Mouse (Mus musculus): ENCODE measurements around the gene 4930402K13Rik.
"Not testable (repeated sequence)": the region's sequence is repeated elsewhere in the genome, so short reads cannot be mapped to it uniquely, and the experiment has no call there.

Gene 4930402K13Rik

GRCm38 (mm10) chrX:9104262-9104661 lies at the start of gene 4930402K13Rik:
4930402K13Rik (plus strand) TSS chrX:9104562.
- no peak for DNase-seq (ENCODE audit: low spot score in 2 of 2)

DNA sequence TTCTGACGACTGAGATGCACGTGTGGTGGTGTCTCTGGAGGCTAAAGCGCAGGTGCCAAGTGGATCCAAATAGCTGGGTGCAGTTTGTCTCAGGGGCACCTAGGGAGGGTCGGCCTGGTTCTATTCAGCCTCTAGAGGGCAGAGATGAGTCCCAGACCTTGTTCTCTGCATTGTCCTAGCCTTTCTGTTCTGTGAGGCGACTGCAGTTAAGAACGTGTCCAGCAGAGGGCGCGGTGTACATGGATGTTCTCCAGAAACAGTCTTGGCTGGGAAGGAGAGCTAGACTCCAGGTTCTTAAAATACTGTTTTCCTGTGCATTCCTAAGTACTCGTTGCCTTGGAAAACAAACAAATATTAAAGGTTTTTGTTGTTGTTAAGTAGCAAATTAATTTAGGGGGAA lies 43.4 kb upstream of the 4930402K13Rik start:
- DNase-seq (ENCODE audit: low spot score in 2 of 2), result peak; percentile 62 to 90

DNA sequence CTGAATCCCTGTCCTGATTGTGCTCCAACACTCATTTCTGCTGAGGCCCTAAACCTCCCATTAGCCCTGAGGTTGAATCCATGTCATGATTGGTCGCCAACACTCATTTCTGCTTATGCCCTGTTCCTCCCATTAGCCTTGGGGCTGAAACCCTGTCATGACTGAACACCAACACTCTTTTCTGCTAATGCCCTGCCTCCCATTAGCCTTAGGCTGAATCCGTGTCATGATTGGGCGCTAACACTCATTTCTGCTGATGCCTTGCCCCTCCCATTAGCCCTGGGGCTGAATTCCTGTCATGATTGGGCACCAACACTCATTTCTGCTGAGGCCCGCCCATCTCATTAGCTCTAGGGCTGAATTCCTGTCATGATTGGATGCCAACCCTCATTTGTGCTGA lies 42.3 kb upstream of the 4930402K13Rik start:
- no peak for DNase-seq (ENCODE audit: low spot score in 2 of 2)

- DNase-seq (ENCODE audit: low spot score in 2 of 2), result not testable (repeated sequence)
Measured at GRCm38 (mm10) chrX:9062715-9063114, 41.6 kb upstream of the 4930402K13Rik start, which contains the start of gene Fthl17f. Fthl17f (plus strand) TSS chrX:9063015.

GRCm38 (mm10) chrX:9077699-9078098 lies 26.7 kb upstream of the 4930402K13Rik start:
- peak; percentile 44 to 70 for DNase-seq (ENCODE audit: low spot score in 2 of 2)

DNA sequence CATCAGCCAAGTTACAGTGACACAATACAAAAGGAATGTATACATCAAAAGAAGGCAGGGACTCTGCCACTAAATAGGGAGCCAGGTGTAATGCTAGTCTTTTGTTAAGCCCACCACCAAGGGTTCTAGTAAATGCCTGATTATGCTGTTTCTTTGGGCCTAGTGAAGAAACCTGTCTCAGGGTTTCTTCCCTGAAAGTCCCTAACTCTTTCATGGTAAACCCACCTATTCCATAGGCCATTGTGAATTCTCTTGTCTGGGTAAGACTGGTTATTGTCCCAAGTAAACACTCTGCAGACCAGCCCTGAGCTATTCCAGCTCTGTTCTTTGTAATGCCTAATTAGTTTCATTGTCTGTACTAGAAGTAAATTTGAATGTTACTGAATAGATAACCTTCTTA lies 9.3 kb upstream of the 4930402K13Rik start:
- not testable (repeated sequence) for DNase-seq (ENCODE audit: low spot score in 2 of 2)

GRCm38 (mm10) chrX:9110381-9110780 lies 6.0 kb downstream of the 4930402K13Rik start:
- DNase-seq (ENCODE audit: low spot score in 2 of 2), result no peak

GRCm38 (mm10) chrX:9124928-9125327 lies 20.6 kb downstream of the 4930402K13Rik start:
- no peak for DNase-seq (ENCODE audit: low spot score in 2 of 2)

DNA sequence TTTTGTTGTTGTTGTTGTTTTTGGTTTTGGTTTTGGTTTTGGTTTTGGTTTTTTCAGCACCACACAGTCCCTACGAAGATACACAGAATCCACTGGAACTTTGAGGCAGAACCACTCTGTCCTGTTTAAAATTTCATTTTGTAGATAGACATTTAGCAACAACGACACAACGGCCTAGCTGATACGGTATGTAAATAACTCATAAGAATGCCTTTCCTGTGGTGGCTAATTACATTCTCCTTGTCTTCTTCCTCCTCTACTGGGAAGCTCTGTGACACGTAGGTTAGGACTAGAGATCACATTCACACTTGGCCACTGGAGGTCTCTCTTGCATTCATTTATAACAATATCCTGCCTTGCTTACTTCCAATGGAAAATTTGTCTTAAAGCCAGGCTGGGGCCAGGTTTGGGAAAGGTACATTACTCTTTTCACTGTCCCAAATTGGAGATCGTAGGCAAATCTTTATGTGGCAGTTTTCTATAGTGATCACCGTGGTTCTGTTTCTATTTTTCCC lies 24.0 kb downstream of the 4930402K13Rik start:
- no peak for DNase-seq (ENCODE audit: low spot score in 2 of 2)

DNA sequence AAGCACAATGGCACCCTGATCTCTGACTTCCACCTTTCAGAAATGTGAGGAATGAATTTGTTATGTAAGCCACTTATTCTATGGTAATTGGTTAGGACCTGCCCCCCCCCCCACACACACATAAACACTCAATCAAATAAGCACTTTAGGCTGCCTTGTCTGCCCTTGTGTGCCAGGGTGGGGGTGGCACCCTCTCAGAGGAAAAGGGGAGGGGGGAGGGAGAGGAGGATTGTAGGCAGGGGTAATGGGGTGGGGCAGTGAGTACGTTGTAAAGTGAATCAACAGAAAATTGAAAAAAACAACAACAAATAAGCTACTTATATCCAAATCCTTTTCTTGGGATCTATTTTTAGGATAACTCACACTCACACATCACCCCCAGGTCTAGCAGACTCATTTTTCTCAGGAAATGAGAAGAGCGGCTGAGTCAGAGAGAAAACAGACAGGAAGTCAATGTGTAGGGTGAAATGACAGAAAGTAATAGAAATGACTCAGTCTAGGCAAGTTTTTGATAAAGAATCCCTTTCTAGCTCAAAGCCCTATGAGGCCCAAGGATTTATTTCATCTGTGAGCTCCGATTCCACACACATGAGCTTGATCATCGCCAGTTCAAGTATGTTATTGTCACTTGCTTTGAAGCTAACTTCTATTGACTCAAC lies 35.1 kb downstream of the 4930402K13Rik start:
- no peak for DNase-seq (ENCODE audit: low spot score in 2 of 2)

GRCm38 (mm10) chrX:9142669-9143068 lies 38.3 kb downstream of the 4930402K13Rik start:
- no peak for DNase-seq (ENCODE audit: low spot score in 2 of 2)
